Mouse (Mus musculus) neural tube, embryonic 11.5 days (tissue): Measurements from ENCODE around the gene Tfrc. TPM values are rescaled to one million over a fixed set of nuclear protein-coding genes. Genes with fewer than 3 reads are reported as not detected.

Source experiments
- ATAC-seq: fragments of 200-750 bp; cut with Nextera tagmentation; 2 replicates; pipeline ENCODE4 v1.8.0; 2017; ENCODE audit warnings: moderate number of reproducible peaks, mild to moderate bottlenecking, moderate TSS enrichment, moderate library complexity; ENCODE audit not compliant: insufficient read depth, low FRiP score, low TSS enrichment
- DNase-seq: peaks from one replicate; pipeline ENCODE4 v3.0.0-alpha.2; 2015; ENCODE audit warnings: low spot score
- H3K27ac ChIP-seq: fragments of 300-500 bp; sonication (generic); 2 replicates; pipeline ENCODE4 v1.5.1; 2014; ENCODE audit warnings: low read depth, mild to moderate bottlenecking, low read length
- H3K27me3 ChIP-seq: fragments of 300-500 bp; sonication (generic); 2 replicates; pipeline ENCODE4 v1.6.1; 2014; ENCODE audit warnings: mild to moderate bottlenecking, low read length, mixed read lengths; ENCODE audit not compliant: control insufficient read depth, insufficient read depth
- H3K36me3 ChIP-seq: fragments of 300-500 bp; sonication (generic); 2 replicates; pipeline ENCODE4 v1.6.1; 2014; ENCODE audit warnings: mild to moderate bottlenecking, low read length, moderate library complexity, mixed read lengths; ENCODE audit not compliant: control insufficient read depth, insufficient read depth
- H3K4me1 ChIP-seq: fragments of 300-500 bp; sonication (generic); 2 replicates; pipeline ENCODE4 v1.6.1; 2014; ENCODE audit warnings: low read length, mixed read lengths; ENCODE audit not compliant: control insufficient read depth, insufficient read depth
- H3K4me2 ChIP-seq: fragments of 300-500 bp; sonication (generic); 2 replicates; pipeline ENCODE4 v1.6.1; 2014; ENCODE audit warnings: low read depth, mild to moderate bottlenecking, moderate library complexity
- H3K4me3 ChIP-seq: fragments of 300-500 bp; sonication (generic); 2 replicates; pipeline ENCODE4 v1.5.1; 2014; ENCODE audit warnings: low read depth, low read length
- H3K9ac ChIP-seq: fragments of 300-500 bp; sonication (generic); 2 replicates; pipeline ENCODE4 v1.6.1; 2014; ENCODE audit warnings: mild to moderate bottlenecking, low read length
- H3K9me3 ChIP-seq: fragments of 300-500 bp; sonication (generic); 2 replicates; pipeline ENCODE4 v1.6.1; 2016; ENCODE audit warnings: low read length; ENCODE audit not compliant: control insufficient read depth
- WGBS: fragments of 180-500 bp; shearing (Covaris S2); extraction: QIAGEN DNeasy Blood & Tissue Kit; methylation state at CpG from one replicate; pipeline ENCODE4 v1.1.7; 2014; 5-methylcytosine and 5-hydroxymethylcytosine counted together
- polyA plus RNA-seq: library from polyadenylated mRNA; unstranded; fragments of >200 nt; fragmentation: Nextera tagmentation; extraction: Ambion mirVana; gene quantifications from 2 replicates; pipeline ENCODE4 v1.2.1, GENCODE M21; 2014

Tfrc gene
- polyA plus RNA-seq, 1 experiment from 2014 or later: 67.9 TPM

DNA sequence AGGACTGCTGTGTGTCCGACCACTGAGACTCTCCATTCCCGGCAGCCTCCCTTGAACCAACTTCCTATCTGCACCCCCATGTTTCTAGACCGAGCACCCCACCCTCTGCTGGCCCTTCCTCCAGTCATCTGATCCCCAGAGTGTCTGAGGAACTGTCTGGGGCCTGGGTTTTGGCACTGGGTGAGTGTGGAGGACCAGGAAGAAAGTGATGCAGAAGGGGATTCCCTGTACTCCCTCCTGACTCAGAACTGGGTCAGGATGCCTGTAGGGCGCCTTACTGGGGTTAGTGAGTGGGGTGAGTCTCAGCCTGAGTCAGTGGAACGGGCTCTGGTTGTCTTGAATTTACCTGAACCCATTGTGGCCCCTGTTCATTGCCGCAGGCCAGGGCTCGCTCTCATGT lies 63.5 kb downstream of the Tfrc start:
- 88% methylated on average over 7 of the region's 7 CpGs for WGBS
- H3K9ac ChIP-seq: no peak overlapping the region
- no peak for ATAC-seq
- no peak for DNase-seq
- no peak overlapping the region for H3K27ac ChIP-seq
- no peaks in the 10 kb centered on the region for H3K9me3 ChIP-seq
- H3K36me3 ChIP-seq: peaks cover 13% of the 10 kb centered on the region
- H3K4me1 ChIP-seq: no peaks in the 10 kb centered on the region
- H3K27me3 ChIP-seq: no peaks in the 10 kb centered on the region
- no peak overlapping the region for H3K4me3 ChIP-seq
- no peak overlapping the region for H3K4me2 ChIP-seq

DNA sequence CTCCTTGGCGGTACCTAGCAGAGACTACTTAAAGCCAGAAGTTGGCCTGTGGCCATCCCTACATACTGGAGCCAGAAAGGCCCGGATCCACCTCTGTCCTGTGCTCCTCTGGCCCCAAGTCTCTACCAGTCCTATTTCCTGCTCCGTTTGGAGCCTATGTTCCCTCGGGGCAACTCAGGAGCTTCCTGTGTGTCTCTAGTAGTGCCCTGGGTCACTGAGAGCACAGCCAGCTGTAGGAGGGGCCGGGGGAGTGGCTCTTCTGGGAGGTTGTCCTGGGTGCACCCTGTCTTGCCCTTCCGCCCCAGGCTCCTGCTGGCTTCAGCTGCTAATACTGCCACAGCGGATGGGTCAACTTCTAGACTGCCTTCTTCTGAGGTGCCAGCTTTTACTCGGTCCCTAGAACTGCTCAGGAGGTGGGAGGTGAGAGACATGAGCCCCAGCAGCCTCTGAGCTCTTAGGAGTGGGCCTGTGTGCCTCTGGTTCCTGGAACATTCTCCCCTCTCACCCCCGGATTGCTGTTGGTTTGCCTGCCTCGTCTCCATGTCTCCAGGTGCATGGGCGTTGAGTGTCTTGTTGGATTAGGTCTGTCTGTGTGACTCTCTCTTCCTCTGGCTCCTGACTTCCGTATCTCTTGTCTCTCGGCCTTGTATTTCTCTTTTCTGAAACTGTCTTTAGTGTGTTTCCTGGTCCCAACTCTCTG lies 64.3 kb downstream of the Tfrc start:
- Histone ChIP-seq H3K27ac (no peak overlapping the region), H3K9ac (peak overlapping the region; percentile 10; the same call in 1 of the 2 replicates), H3K36me3 (peaks cover 13% of the 10 kb centered on the region), H3K27me3 (no peaks in the 10 kb centered on the region), H3K4me3 (no peak overlapping the region), H3K9me3 (no peaks in the 10 kb centered on the region), H3K4me2 (no peak overlapping the region), H3K4me1 (no peaks in the 10 kb centered on the region)
- DNase-seq: no peak
- ATAC-seq: no peak
- 79% methylated on average over 13 of the region's 13 CpGs for WGBS

GRCm38 (mm10) chr16:32674121-32674740 lies 65.5 kb downstream of the Tfrc start:
- Histone ChIP-seq H3K27ac (no peak overlapping the region), H3K4me3 (no peak overlapping the region), H3K4me1 (no peaks in the 10 kb centered on the region), H3K36me3 (peaks cover 14% of the 10 kb centered on the region), H3K4me2 (no peak overlapping the region), H3K9me3 (no peaks in the 10 kb centered on the region), H3K27me3 (no peaks in the 10 kb centered on the region), H3K9ac (no peak overlapping the region)
- WGBS: 92% methylated on average over 17 of the region's 17 CpGs
- no peak for DNase-seq
- ATAC-seq: no peak

- no peak overlapping the region for H3K9ac ChIP-seq
- no peak for ATAC-seq
- H3K27ac ChIP-seq: no peak overlapping the region
- H3K4me2 ChIP-seq: no peak overlapping the region
- no peaks in the 10 kb centered on the region for H3K27me3 ChIP-seq
- peaks cover 17% of the 10 kb centered on the region for H3K36me3 ChIP-seq
- 83% methylated on average over 6 of the region's 10 CpGs for WGBS
- no peaks in the 10 kb centered on the region for H3K4me1 ChIP-seq
- H3K4me3 ChIP-seq: no peak overlapping the region
- DNase-seq: no peak
- no peaks in the 10 kb centered on the region for H3K9me3 ChIP-seq
Observed at GRCm38 (mm10) chr16:32677040-32677700, 68.5 kb downstream of the Tfrc start.

GRCm38 (mm10) chr16:32677903-32678302 lies 69.2 kb downstream of the Tfrc start:
- DNase-seq: no peak
- H3K9ac ChIP-seq: no peak overlapping the region
- H3K4me2 ChIP-seq: no peak overlapping the region
- no peak overlapping the region for H3K27ac ChIP-seq
- no peaks in the 10 kb centered on the region for H3K4me1 ChIP-seq
- no peak for ATAC-seq
- 78% methylated on average over 13 of the region's 14 CpGs for WGBS
- H3K27me3 ChIP-seq: no peaks in the 10 kb centered on the region
- H3K36me3 ChIP-seq: peaks cover 18% of the 10 kb centered on the region
- no peaks in the 10 kb centered on the region for H3K9me3 ChIP-seq
- H3K4me3 ChIP-seq: no peak overlapping the region

DNA sequence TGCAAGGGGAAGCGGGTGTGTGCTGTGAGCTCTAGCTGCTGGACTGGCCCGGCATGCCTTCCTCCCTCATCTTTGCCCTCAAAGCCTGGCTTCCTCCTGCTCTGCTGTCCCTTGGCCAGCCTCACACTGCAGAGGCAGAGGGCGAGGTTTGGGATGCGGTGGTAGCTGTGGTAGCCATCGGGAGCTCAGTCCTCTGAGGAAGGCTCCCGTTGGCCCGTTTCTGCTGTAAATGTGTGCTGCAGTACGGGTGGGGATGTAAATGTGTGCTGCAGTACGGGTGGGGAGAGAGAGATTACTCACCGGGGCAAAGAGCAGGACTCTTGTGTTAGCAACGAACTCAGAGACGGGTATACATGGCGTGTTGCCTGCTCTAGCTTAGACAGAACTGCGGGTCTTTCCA lies 70.1 kb downstream of the Tfrc start:
- H3K4me2 ChIP-seq: no peak overlapping the region
- WGBS: 88% methylated on average over 14 of the region's 14 CpGs
- H3K9ac ChIP-seq: no peak overlapping the region; the same call in 1 of the 2 replicates
- no peak for DNase-seq
- H3K4me1 ChIP-seq: no peaks in the 10 kb centered on the region
- H3K9me3 ChIP-seq: no peaks in the 10 kb centered on the region
- H3K27me3 ChIP-seq: no peaks in the 10 kb centered on the region
- no peak overlapping the region for H3K27ac ChIP-seq
- H3K36me3 ChIP-seq: peaks cover 19% of the 10 kb centered on the region
- no peak overlapping the region for H3K4me3 ChIP-seq
- ATAC-seq: no peak

- WGBS: 93% methylated on average over 16 of the region's 16 CpGs
- ATAC-seq: no peak
- H3K36me3 ChIP-seq: peaks cover 14% of the 10 kb centered on the region
Observed at GRCm38 (mm10) chr16:32679976-32680375, 71.3 kb downstream of the Tfrc start.

GRCm38 (mm10) chr16:32680806-32681205 lies 72.1 kb downstream of the Tfrc start:
- ATAC-seq (no peak), DNase-seq (no peak)
- Histone ChIP-seq H3K4me1 (no peaks in the 10 kb centered on the region), H3K9me3 (no peaks in the 10 kb centered on the region), H3K4me2 (no peak overlapping the region), H3K36me3 (peaks cover 14% of the 10 kb centered on the region), H3K27ac (no peak overlapping the region), H3K4me3 (no peak overlapping the region), H3K9ac (no peak overlapping the region), H3K27me3 (no peaks in the 10 kb centered on the region)
- WGBS: 94% methylated on average over 6 of the region's 6 CpGs

More at GRCm38 (mm10) chr16:32679976-32680375, 71.3 kb downstream of the Tfrc start:
- H3K4me2 ChIP-seq: no peak overlapping the region
- H3K27me3 ChIP-seq: no peaks in the 10 kb centered on the region
- no peak overlapping the region for H3K4me3 ChIP-seq
- no peaks in the 10 kb centered on the region for H3K9me3 ChIP-seq
- DNase-seq: no peak
- no peak overlapping the region for H3K27ac ChIP-seq
- H3K9ac ChIP-seq: no peak overlapping the region
- H3K4me1 ChIP-seq: no peaks in the 10 kb centered on the region
